ENCODE assay signal across 10 mouse cellular contexts in genomic region chr13:111658501-111659280, GRCm38 (mm10). TPM values are rescaled to one million over a fixed set of nuclear protein-coding genes. Genes with fewer than 3 reads are reported as not detected.
DNase-seq lines count a peak whose midpoint lies in the region; ATAC-seq and TF ChIP-seq lines count a peak whose summit lies in the region.
"Had no signal": no experiment of that assay in that cellular context is flagged by ENCODE, and none has a peak within 500 bp of the region (broad histone marks: within the 10 kb centered on the region; RNA-seq: fewer than 3 reads in every experiment).

No protein-coding gene starts in this region.

- intact Hi-C loops in left cerebral cortex, postnatal 36 days (cut with DNase I), result no loop called here

- H3K27ac ChIP-seq in kidney, postnatal 0 days, result no peak overlapping the region
- H3K27ac ChIP-seq in embryonic facial prominence, embryonic 10.5 days (replicated peaks), result peak overlapping the region; percentile 57; the same call in 1 of the 2 replicates
- H3K27ac ChIP-seq in liver, embryonic 16.5 days (ENCODE audit: low read length), result peak overlapping the region; percentile 60
- no peak overlapping the region for H3K27ac ChIP-seq in forebrain, embryonic 13.5 days
- H3K27ac ChIP-seq: stomach, embryonic 15.5 days had no signal

- ATAC-seq in kidney, postnatal 0 days (replicated peaks; ENCODE audit: low FRiP score, low read depth), result no peak
- ATAC-seq in liver, embryonic 16.5 days (ENCODE audit: low read depth), result no peak
- no peak for ATAC-seq in forebrain, embryonic 13.5 days

- no peaks in the 10 kb centered on the region for H3K27me3 ChIP-seq in kidney, postnatal 0 days (ENCODE audit: insufficient read depth, low read length)
- H3K27me3 ChIP-seq in embryonic facial prominence, embryonic 10.5 days (replicated peaks; ENCODE audit: low read depth, poor library complexity, severe bottlenecking), result no peaks in the 10 kb centered on the region
- H3K27me3 ChIP-seq in liver, embryonic 16.5 days (ENCODE audit: control insufficient read depth, insufficient read depth, low read depth, low read length), result no peaks in the 10 kb centered on the region
- H3K27me3 ChIP-seq in forebrain, embryonic 13.5 days, result no peaks in the 10 kb centered on the region
- H3K27me3 ChIP-seq: stomach, embryonic 15.5 days had no signal

- 37% methylated on average over 12 of the region's 12 CpGs for WGBS in kidney, postnatal 0 days
- WGBS in embryonic facial prominence, embryonic 10.5 days, result 59% methylated on average over 12 of the region's 12 CpGs
- WGBS in liver, embryonic 16.5 days (ENCODE audit: insufficient replicate concordance), result 63% methylated on average over 12 of the region's 12 CpGs
- WGBS in forebrain, embryonic 13.5 days, result 78% methylated on average over 12 of the region's 12 CpGs

- no peak overlapping the region for H3K9ac ChIP-seq in kidney, postnatal 0 days (ENCODE audit: low read depth, low read length)
- H3K9ac ChIP-seq in liver, embryonic 16.5 days (ENCODE audit: low read depth, low read length), result peak overlapping the region; percentile 11; the same call in 1 of the 2 replicates
- no peak overlapping the region for H3K9ac ChIP-seq in forebrain, embryonic 13.5 days
- H3K9ac ChIP-seq: stomach, embryonic 15.5 days had no signal

- no peak overlapping the region for H3K4me2 ChIP-seq in kidney, postnatal 0 days (ENCODE audit: low read length)
- H3K4me2 ChIP-seq in liver, embryonic 16.5 days (ENCODE audit: low read depth, low read length), result no peak overlapping the region
- H3K4me2 ChIP-seq in forebrain, embryonic 13.5 days, result no peak overlapping the region
- H3K4me2 ChIP-seq: stomach, embryonic 15.5 days had no signal

- no peaks in the 10 kb centered on the region for H3K4me1 ChIP-seq in kidney, postnatal 0 days (replicated peaks; ENCODE audit: insufficient read depth, low read length)
- H3K4me1 ChIP-seq in embryonic facial prominence, embryonic 10.5 days, result peaks cover 8% of the 10 kb centered on the region
- peaks cover 45% of the 10 kb centered on the region for H3K4me1 ChIP-seq in liver, embryonic 16.5 days (ENCODE audit: control insufficient read depth, low read depth, low read length)
- H3K4me1 ChIP-seq in forebrain, embryonic 13.5 days, result no peaks in the 10 kb centered on the region
- H3K4me1 ChIP-seq: stomach, embryonic 15.5 days had no signal

- H3K4me3 ChIP-seq in kidney, postnatal 0 days (replicated peaks; ENCODE audit: low read depth, low read length), result no peak overlapping the region
- no peak overlapping the region for H3K4me3 ChIP-seq in embryonic facial prominence, embryonic 10.5 days
- no peak overlapping the region for H3K4me3 ChIP-seq in liver, embryonic 16.5 days (ENCODE audit: low read depth, low read length)
- no peak overlapping the region for H3K4me3 ChIP-seq in forebrain, embryonic 13.5 days
- H3K4me3 ChIP-seq: stomach, embryonic 15.5 days had no signal

- no peaks in the 10 kb centered on the region for H3K36me3 ChIP-seq in kidney, postnatal 0 days (ENCODE audit: insufficient read depth, low read length)
- no peaks in the 10 kb centered on the region for H3K36me3 ChIP-seq in embryonic facial prominence, embryonic 10.5 days (replicated peaks)
- no peaks in the 10 kb centered on the region for H3K36me3 ChIP-seq in liver, embryonic 16.5 days (ENCODE audit: control insufficient read depth, insufficient read depth)
- H3K36me3 ChIP-seq in forebrain, embryonic 13.5 days (ENCODE audit: poor library complexity, severe bottlenecking), result no peaks in the 10 kb centered on the region
- H3K36me3 ChIP-seq: stomach, embryonic 15.5 days had no signal

- peak; percentile 67 for DNase-seq in kidney, postnatal 0 days (ENCODE audit: low spot score)
- no peak for DNase-seq in kidney, adult 11 months
- peak; percentile 20 for DNase-seq in embryonic facial prominence, embryonic 10.5 days (ENCODE audit: low spot score)
- peak; percentile 15 to 33 for DNase-seq in heart, adult 9 months (ENCODE audit: low spot score in 2 of 2)
- no peak for DNase-seq in left cerebral cortex, postnatal 36 days (ENCODE audit: low spot score in 2 of 2)
- DNase-seq in frontal cortex, postnatal 25 days (ENCODE audit: low spot score in 2 of 2), result no peak
- DNase-seq: lung, postnatal 4 days had no signal

- TF ChIP-seq CTCF in kidney, postnatal 0 days (IDR thresholded peaks at IDR 0.05; ENCODE audit: low read depth), result no peak

- H3K9me3 ChIP-seq in kidney, postnatal 0 days (replicated peaks; ENCODE audit: low read length), result no peaks in the 10 kb centered on the region
- no peaks in the 10 kb centered on the region for H3K9me3 ChIP-seq in embryonic facial prominence, embryonic 10.5 days
- no peaks in the 10 kb centered on the region for H3K9me3 ChIP-seq in liver, embryonic 16.5 days (replicated peaks; ENCODE audit: control insufficient read depth, low read length)
- H3K9me3 ChIP-seq in forebrain, embryonic 13.5 days (replicated peaks), result no peaks in the 10 kb centered on the region
- H3K9me3 ChIP-seq: stomach, embryonic 15.5 days had no signal

RNA-seq across cellular contexts. Expression of gene Mier3, which starts 22.1 kb away (rescaled TPM):
- polyA plus RNA-seq in kidney, postnatal 0 days (2015; fragmentation: Nextera tagmentation; extraction: Ambion mirVana), result 14.8 TPM in 2 replicates
- 22.1 and 22.2 TPM in 2 replicates for polyA plus RNA-seq in embryonic facial prominence, embryonic 10.5 days (2016; fragmentation: Nextera tagmentation; extraction: Ambion mirVana)
- 11.6 and 15.1 TPM in 2 replicates for polyA plus RNA-seq in liver, embryonic 16.5 days (2015; fragmentation: Nextera tagmentation; extraction: Ambion mirVana)
- 10 to 100 TPM; 22.4 to 25.0 TPM for total RNA-seq in left cerebral cortex, postnatal 36 days (2021)
- 19.8 and 21.4 TPM in 2 replicates for polyA plus RNA-seq in forebrain, embryonic 13.5 days (2015; fragmentation: Nextera tagmentation; extraction: Ambion mirVana)

Comparison
In these comparisons a context has a peak if more than half of its experiments do, and no peak if none do; other contexts are left out.
1. DNase-seq: peak in kidney, postnatal 0 days (single experiment), embryonic facial prominence, embryonic 10.5 days (single experiment) and heart, adult 9 months (2 of 2); none in kidney, adult 11 months (single experiment), left cerebral cortex, postnatal 36 days (0 of 2) and frontal cortex, postnatal 25 days (0 of 2).
2. H3K27ac ChIP-seq: peak in embryonic facial prominence, embryonic 10.5 days (single experiment) and liver, embryonic 16.5 days (single experiment); none in kidney, postnatal 0 days (single experiment) and forebrain, embryonic 13.5 days (single experiment).